Mouse (Mus musculus) thymus, adult 2 months (tissue): ENCODE data around the gene Gm20837. TPM values are rescaled to one million over a fixed set of nuclear protein-coding genes. Genes with fewer than 3 reads are reported as not detected.
"Not testable (repeated sequence)": the region's sequence is repeated elsewhere in the genome, so short reads cannot be mapped to it uniquely, and the experiment has no call there.

Source experiments
- DNase-seq: peaks from one replicate; pipeline ENCODE4 v3.0.0; 2021
- H3K27ac ChIP-seq: fragments of 200-500 bp; 2 replicates; pipeline ENCODE4 v1.5.1; 2012; ENCODE audit warnings: low read length, control low read depth; ENCODE audit not compliant: control insufficient read depth, insufficient read depth
- H3K27me3 ChIP-seq: fragments of 200-500 bp; 2 replicates; pipeline ENCODE4 v1.6.1; 2012; ENCODE audit warnings: mild to moderate bottlenecking, low read length, moderate library complexity, mixed read lengths; ENCODE audit not compliant: control insufficient read depth, insufficient read depth
- H3K36me3 ChIP-seq: fragments of 200-500 bp; 2 replicates; pipeline ENCODE4 v1.6.1; 2012; ENCODE audit warnings: mild to moderate bottlenecking, low read length, moderate library complexity; ENCODE audit not compliant: control insufficient read depth, insufficient read depth
- H3K4me1 ChIP-seq: fragments of 200-500 bp; replicated peaks from 2 replicates; pipeline ENCODE4 v1.6.1; 2012; ENCODE audit warnings: low read length; ENCODE audit not compliant: control insufficient read depth, insufficient read depth
- H3K4me3 ChIP-seq: fragments of 200-500 bp; 2 replicates; pipeline ENCODE4 v1.5.1; 2012; ENCODE audit warnings: mild to moderate bottlenecking, low read length, control low read depth, moderate library complexity; ENCODE audit not compliant: control insufficient read depth, insufficient read depth
- WGBS: fragments of 180-500 bp; shearing (Covaris S2); methylation state at CpG from one replicate; pipeline ENCODE4 v1.1.7; 2018; 5-methylcytosine and 5-hydroxymethylcytosine counted together
- polyA plus RNA-seq: library from polyadenylated mRNA; depleted of rRNA; stranded (reverse); fragments of >200 nt; gene quantifications from 2 replicates; pipeline ENCODE4 v1.2.3, GENCODE M21; 2012; rRNA removed

The Gm20837 gene
- not detected in 2 replicates for polyA plus RNA-seq

DNA sequence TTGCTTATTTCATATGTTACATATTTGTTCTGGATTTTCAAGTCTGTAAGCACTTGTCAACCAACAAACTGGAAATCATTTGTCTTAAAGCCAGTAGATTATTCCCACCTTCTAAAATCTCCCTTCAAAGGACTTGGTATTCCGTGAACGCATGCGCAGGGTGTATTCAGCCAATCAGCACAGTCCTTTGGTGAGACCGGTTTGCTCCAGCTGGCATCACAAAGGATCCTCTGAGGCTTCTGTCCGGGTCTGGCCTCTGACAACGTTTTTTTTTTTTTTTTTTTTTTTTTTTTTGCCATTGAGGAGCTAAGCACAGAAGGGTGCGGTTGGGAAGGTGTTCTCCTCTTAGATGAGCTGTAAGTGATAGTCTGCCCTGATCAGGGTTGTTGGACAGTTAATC, at the start of gene Gm20837:
Gene Gm20837 (plus strand): TSS at position 301 of the 400 bp plus-strand sequence.
- no CpG with 5 or more reads among the region's 7 CpGs for WGBS
- H3K4me1 ChIP-seq, DNase-seq, H3K27me3 ChIP-seq, H3K4me3 ChIP-seq, H3K27ac ChIP-seq, H3K36me3 ChIP-seq: not testable (repeated sequence)
